Mouse (Mus musculus): ENCODE data around the gene Pin1. TPM values are rescaled to one million over a fixed set of nuclear protein-coding genes. Genes with fewer than 3 reads are reported as not detected.
"Not testable (repeated sequence)": the region's sequence is repeated elsewhere in the genome, so short reads cannot be mapped to it uniquely, and the experiment has no call there.

Gene Pin1
- total RNA-seq, 2 experiments from 2014 or later = 27.0 to 28.4 TPM

GRCm38 (mm10) chr9:20657546-20657945 lies 5.7 kb downstream of the Pin1 start:
- intact Hi-C loops (cut with DNase I) = loop anchor here (5.0 kb wide), 1 partner anchor 175 kb away; no protein-coding TSS in a partner anchor
- DNase-seq = peak; percentile 56

GRCm38 (mm10) chr9:20662325-20662724 lies 10.4 kb downstream of the Pin1 start:
- peak; percentile 80 for DNase-seq
- intact Hi-C loops (cut with DNase I) = no loop called here

GRCm38 (mm10) chr9:20662874-20663273 lies 11.0 kb downstream of the Pin1 start:
- no peak for DNase-seq
- intact Hi-C loops (cut with DNase I) = no loop called here

GRCm38 (mm10) chr9:20663956-20664355 lies 12.1 kb downstream of the Pin1 start:
- DNase-seq = no peak
- intact Hi-C loops (cut with DNase I) = loop anchor here (2.0 kb wide), 1 partner anchor 61 kb away; no protein-coding TSS in a partner anchor

GRCm38 (mm10) chr9:20664366-20664765 lies 12.5 kb downstream of the Pin1 start:
- intact Hi-C loops (cut with DNase I) = loop anchor here (2.0 kb wide), 1 partner anchor 60 kb away; no protein-coding TSS in a partner anchor
- DNase-seq = no peak

- intact Hi-C loops (cut with DNase I) = loop anchor here (2.0 kb wide), 1 partner anchor 60 kb away; no protein-coding TSS in a partner anchor
- DNase-seq = no peak
Measured at GRCm38 (mm10) chr9:20664982-20665637, 13.2 kb downstream of the Pin1 start.

- no peak for DNase-seq
- intact Hi-C loops (cut with DNase I) = loop anchor here (2.0 kb wide), 1 partner anchor 59 kb away; no protein-coding TSS in a partner anchor
Measured at GRCm38 (mm10) chr9:20665925-20666324, 14.0 kb downstream of the Pin1 start.

- DNase-seq = no peak
- intact Hi-C loops (cut with DNase I) = no loop called here
Measured at GRCm38 (mm10) chr9:20666510-20667034, 14.7 kb downstream of the Pin1 start.

- intact Hi-C loops (cut with DNase I) = no loop called here
- no peak for DNase-seq
Measured at GRCm38 (mm10) chr9:20668065-20668464, 16.2 kb downstream of the Pin1 start.

- intact Hi-C loops (cut with DNase I) = no loop called here
- DNase-seq = no peak
Measured at GRCm38 (mm10) chr9:20672047-20672446, 20.2 kb downstream of the Pin1 start.

- intact Hi-C loops (cut with DNase I) = no loop called here
Measured at GRCm38 (mm10) chr9:20677892-20678291, 26.0 kb downstream of the Pin1 start.

GRCm38 (mm10) chr9:20680378-20680958 lies 28.6 kb downstream of the Pin1 start:
- intact Hi-C loops (cut with DNase I) = no loop called here
- no peak for DNase-seq

More at GRCm38 (mm10) chr9:20677892-20678291, 26.0 kb downstream of the Pin1 start:
- no peak for DNase-seq

GRCm38 (mm10) chr9:20681546-20682388 lies 29.9 kb downstream of the Pin1 start:
- no peak for DNase-seq
- intact Hi-C loops (cut with DNase I) = no loop called here

GRCm38 (mm10) chr9:20682389-20682722 lies 30.5 kb downstream of the Pin1 start:
- intact Hi-C loops (cut with DNase I) = no loop called here
- DNase-seq = peak; percentile 34

GRCm38 (mm10) chr9:20685081-20685861 lies 33.4 kb downstream of the Pin1 start:
- intact Hi-C loops (cut with DNase I) = no loop called here
- no peak for DNase-seq

- intact Hi-C loops (cut with DNase I) = no loop called here
Measured at GRCm38 (mm10) chr9:20689403-20689802, 37.5 kb downstream of the Pin1 start.

GRCm38 (mm10) chr9:20689913-20690312 lies 38.0 kb downstream of the Pin1 start:
- DNase-seq = no peak
- intact Hi-C loops (cut with DNase I) = no loop called here

More at GRCm38 (mm10) chr9:20689403-20689802, 37.5 kb downstream of the Pin1 start:
- no peak for DNase-seq

GRCm38 (mm10) chr9:20690449-20690848 lies 38.6 kb downstream of the Pin1 start:
- DNase-seq; intact Hi-C loops (cut with DNase I): not testable (repeated sequence)

GRCm38 (mm10) chr9:20692863-20693262 lies 41.0 kb downstream of the Pin1 start:
- DNase-seq = no peak
- intact Hi-C loops (cut with DNase I) = no loop called here

GRCm38 (mm10) chr9:20694721-20695235 lies 42.9 kb downstream of the Pin1 start:
- no peak for DNase-seq
- intact Hi-C loops (cut with DNase I) = no loop called here

Data from left cerebral cortex, postnatal 4 days (tissue).